Mouse (Mus musculus): ENCODE data around the gene Zc3hav1. TPM values are rescaled to one million over a fixed set of nuclear protein-coding genes. Genes with fewer than 3 reads are reported as not detected.
A peak's percentile ranks its signal among the peaks of the same experiment; 100 is the strongest.

Gene Zc3hav1
- polyA plus RNA-seq, 1 experiment from 2014 or later = 22.7 TPM

GRCm38 (mm10) chr6:38316050-38316449 is 38.4 kb downstream of the Zc3hav1 start:
- peaks cover 66% of the 10 kb centered on the region for H3K36me3 ChIP-seq (ENCODE audit: control insufficient read depth, insufficient read depth)
- H3K9me3 ChIP-seq (ENCODE audit: control insufficient read depth) = no peaks in the 10 kb centered on the region
- H3K4me2 ChIP-seq (replicated peaks; ENCODE audit: low read depth) = no peak overlapping the region
- TF ChIP-seq CTCF (IDR thresholded peaks at IDR 0.05; ENCODE audit: low read depth) = no peak
- no peak overlapping the region for H3K27ac ChIP-seq (ENCODE audit: low read depth, low read length)
- ATAC-seq = no peak
- H3K9ac ChIP-seq (ENCODE audit: low read depth, low read length) = no peak overlapping the region
- 91% methylated on average over 4 of the region's 4 CpGs for WGBS
- no peak overlapping the region for H3K4me3 ChIP-seq (ENCODE audit: low read depth, low read length)
- H3K27me3 ChIP-seq (replicated peaks; ENCODE audit: control insufficient read depth, insufficient read depth, low read length) = no peaks in the 10 kb centered on the region
- no peaks in the 10 kb centered on the region for H3K4me1 ChIP-seq (replicated peaks; ENCODE audit: control insufficient read depth, insufficient read depth, low read length)

- no peak overlapping the region for H3K27ac ChIP-seq (ENCODE audit: low read depth, low read length)
- H3K4me3 ChIP-seq (ENCODE audit: low read depth, low read length) = no peak overlapping the region
- peaks cover 82% of the 10 kb centered on the region for H3K36me3 ChIP-seq (ENCODE audit: control insufficient read depth, insufficient read depth)
- no peak for ATAC-seq
- H3K4me2 ChIP-seq (replicated peaks; ENCODE audit: low read depth) = no peak overlapping the region
- H3K27me3 ChIP-seq (replicated peaks; ENCODE audit: control insufficient read depth, insufficient read depth, low read length) = no peaks in the 10 kb centered on the region
- no peaks in the 10 kb centered on the region for H3K4me1 ChIP-seq (replicated peaks; ENCODE audit: control insufficient read depth, insufficient read depth, low read length)
- no peaks in the 10 kb centered on the region for H3K9me3 ChIP-seq (ENCODE audit: control insufficient read depth)
- TF ChIP-seq CTCF (IDR thresholded peaks at IDR 0.05; ENCODE audit: low read depth) = no peak
- no peak overlapping the region for H3K9ac ChIP-seq (ENCODE audit: low read depth, low read length)
These were observed 44.7 kb downstream of the Zc3hav1 start for GRCm38 (mm10) chr6:38309741-38310140.

GRCm38 (mm10) chr6:38304981-38305380 is 49.4 kb downstream of the Zc3hav1 start:
- Histone ChIP-seq H3K27me3 (replicated peaks; ENCODE audit: control insufficient read depth, insufficient read depth, low read length) (no peaks in the 10 kb centered on the region), H3K4me2 (replicated peaks; ENCODE audit: low read depth) (no peak overlapping the region), H3K9me3 (ENCODE audit: control insufficient read depth) (no peaks in the 10 kb centered on the region), H3K4me3 (ENCODE audit: low read depth, low read length) (no peak overlapping the region), H3K4me1 (replicated peaks; ENCODE audit: control insufficient read depth, insufficient read depth, low read length) (no peaks in the 10 kb centered on the region), H3K9ac (ENCODE audit: low read depth, low read length) (no peak overlapping the region), H3K36me3 (ENCODE audit: control insufficient read depth, insufficient read depth) (peaks cover 56% of the 10 kb centered on the region), H3K27ac (ENCODE audit: low read depth, low read length) (no peak overlapping the region)
- ATAC-seq = no peak
- 83% methylated on average over 3 of the region's 3 CpGs for WGBS
- peak; percentile 38; the same call in 1 of the 2 replicates for TF ChIP-seq CTCF (IDR thresholded peaks at IDR 0.05; ENCODE audit: low read depth)

- no peak for TF ChIP-seq CTCF (IDR thresholded peaks at IDR 0.05; ENCODE audit: low read depth)
- Histone ChIP-seq H3K27me3 (replicated peaks; ENCODE audit: control insufficient read depth, insufficient read depth, low read length) (no peaks in the 10 kb centered on the region), H3K4me2 (replicated peaks; ENCODE audit: low read depth) (peak within 1 kb of the TSS; percentile 88), H3K9me3 (ENCODE audit: control insufficient read depth) (no peaks in the 10 kb centered on the region), H3K27ac (ENCODE audit: low read depth, low read length) (peak within 1 kb of the TSS; percentile 71), H3K9ac (ENCODE audit: low read depth, low read length) (peak within 1 kb of the TSS; percentile 76), H3K4me3 (ENCODE audit: low read depth, low read length) (peak within 1 kb of the TSS; percentile 73), H3K4me1 (replicated peaks; ENCODE audit: control insufficient read depth, insufficient read depth, low read length) (no peaks in the 10 kb centered on the region), H3K36me3 (ENCODE audit: control insufficient read depth, insufficient read depth) (peaks cover 18% of the 10 kb centered on the region)
- under 1% methylated on average over 61 of the region's 70 CpGs for WGBS
- ATAC-seq = peak; percentile 90
These were observed 55.5 kb downstream of the Zc3hav1 start, which contains the start of gene Zc3hav1l for GRCm38 (mm10) chr6:38298761-38299401. Zc3hav1l (minus strand) TSS chr6:38299259.

DNA sequence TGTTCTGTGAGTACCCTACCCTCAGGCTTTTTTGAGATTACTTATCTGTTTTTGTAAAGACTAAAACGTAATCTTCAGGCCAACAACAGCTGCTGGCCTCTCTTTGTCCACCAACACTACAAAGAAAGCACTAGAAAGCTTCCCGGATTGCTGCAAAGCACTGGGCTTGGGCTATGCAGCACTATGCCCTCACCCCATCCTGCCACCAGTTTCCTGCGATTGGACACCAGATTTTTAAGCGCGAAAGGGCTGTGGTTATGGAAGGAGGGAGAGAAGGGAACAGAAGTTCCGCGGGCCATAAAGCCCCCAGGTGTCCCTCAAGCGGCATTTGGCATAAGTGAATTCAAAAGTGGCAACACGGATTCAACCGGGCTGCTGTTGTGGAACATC is 56.2 kb downstream of the Zc3hav1 start:
- TF ChIP-seq CTCF (IDR thresholded peaks at IDR 0.05; ENCODE audit: low read depth) = no peak
- H3K4me1 ChIP-seq (replicated peaks; ENCODE audit: control insufficient read depth, insufficient read depth, low read length) = no peaks in the 10 kb centered on the region
- peak overlapping the region; percentile 76 for H3K9ac ChIP-seq (ENCODE audit: low read depth, low read length)
- H3K9me3 ChIP-seq (ENCODE audit: control insufficient read depth) = no peaks in the 10 kb centered on the region
- H3K4me2 ChIP-seq (replicated peaks; ENCODE audit: low read depth) = peak overlapping the region; percentile 88
- H3K4me3 ChIP-seq (ENCODE audit: low read depth, low read length) = peak overlapping the region; percentile 73
- H3K27me3 ChIP-seq (replicated peaks; ENCODE audit: control insufficient read depth, insufficient read depth, low read length) = no peaks in the 10 kb centered on the region
- peak; percentile 34; the same call in 1 of the 2 replicates for ATAC-seq
- peaks cover 16% of the 10 kb centered on the region for H3K36me3 ChIP-seq (ENCODE audit: control insufficient read depth, insufficient read depth)
- no peak overlapping the region for H3K27ac ChIP-seq (ENCODE audit: low read depth, low read length)
- under 1% methylated on average over 10 of the region's 10 CpGs for WGBS

DNA sequence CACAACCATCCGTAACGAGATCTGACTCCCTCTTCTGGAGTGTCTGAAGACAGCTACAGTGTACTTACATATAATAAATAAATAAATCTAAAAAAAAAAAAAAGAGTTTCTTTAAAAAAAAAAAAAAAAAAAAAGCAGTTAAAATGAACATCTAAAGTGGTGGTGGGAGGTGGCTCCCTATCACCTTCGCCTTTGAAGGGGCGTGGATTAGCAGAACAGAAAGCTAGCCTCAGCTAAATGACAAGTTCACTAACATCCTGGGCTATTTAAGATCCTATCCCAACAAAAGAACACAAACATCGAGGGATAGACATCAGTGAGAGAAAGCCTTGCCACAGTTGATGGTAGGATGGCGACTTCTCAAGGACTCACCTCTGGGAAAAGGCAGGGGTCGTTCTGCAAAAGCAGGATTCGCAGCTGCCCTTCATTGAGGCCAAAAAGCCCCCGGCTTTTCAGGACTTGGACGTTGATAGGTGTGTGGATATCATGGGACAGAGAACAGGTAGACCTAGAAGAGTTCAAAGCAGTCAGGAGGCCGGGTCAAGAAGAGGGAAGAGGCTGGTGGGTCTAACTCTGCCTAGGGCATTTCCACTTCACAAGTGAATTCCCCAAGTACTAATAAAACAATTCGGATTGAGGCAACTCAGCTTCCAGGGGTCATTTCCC is 56.7 kb downstream of the Zc3hav1 start:
- Histone ChIP-seq H3K27me3 (replicated peaks; ENCODE audit: control insufficient read depth, insufficient read depth, low read length) (no peaks in the 10 kb centered on the region), H3K27ac (ENCODE audit: low read depth, low read length) (no peak overlapping the region), H3K9me3 (ENCODE audit: control insufficient read depth) (no peaks in the 10 kb centered on the region), H3K4me2 (replicated peaks; ENCODE audit: low read depth) (peak overlapping the region; percentile 88), H3K9ac (ENCODE audit: low read depth, low read length) (no peak overlapping the region), H3K36me3 (ENCODE audit: control insufficient read depth, insufficient read depth) (peaks cover 21% of the 10 kb centered on the region), H3K4me3 (ENCODE audit: low read depth, low read length) (peak overlapping the region; percentile 73), H3K4me1 (replicated peaks; ENCODE audit: control insufficient read depth, insufficient read depth, low read length) (no peaks in the 10 kb centered on the region)
- 40% methylated on average over 12 of the region's 12 CpGs for WGBS
- TF ChIP-seq CTCF (IDR thresholded peaks at IDR 0.05; ENCODE audit: low read depth) = no peak
- ATAC-seq = no peak
